Mouse (Mus musculus) kidney, adult 11 months (tissue): Measurements from ENCODE around the gene Trarg1.
A peak's percentile ranks its signal among the peaks of the same experiment; 100 is the strongest.
"Not testable (repeated sequence)": the region's sequence is repeated elsewhere in the genome, so short reads cannot be mapped to it uniquely, and the experiment has no call there.

Experiments used
- DNase-seq: peaks from one replicate; pipeline ENCODE4 v3.0.0; 2022

Trarg1 gene

DNA sequence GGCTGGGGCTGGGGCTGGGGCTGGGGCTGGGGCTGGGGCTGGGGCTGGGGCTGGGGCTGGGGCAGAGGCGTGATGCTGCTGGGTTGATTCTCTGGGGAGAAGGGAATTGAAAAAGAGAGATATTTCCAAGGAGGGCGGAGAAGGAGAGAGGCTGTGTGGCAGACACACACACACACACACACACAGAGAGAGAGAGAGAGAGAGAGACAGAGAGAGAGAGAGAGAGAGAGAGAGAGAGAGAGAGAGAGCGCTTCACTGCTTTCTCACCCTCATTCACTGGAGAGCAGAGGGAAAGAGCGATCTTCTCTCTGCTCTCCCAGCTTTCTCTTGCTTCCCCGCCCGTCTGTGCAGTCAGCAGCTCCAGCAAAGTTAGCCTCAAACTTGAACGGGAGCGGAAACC lies at the start of gene Trarg1:
TSS of gene Trarg1 (plus strand) at position 301 of the 400 bp plus-strand sequence.
- not testable (repeated sequence) for DNase-seq

DNA sequence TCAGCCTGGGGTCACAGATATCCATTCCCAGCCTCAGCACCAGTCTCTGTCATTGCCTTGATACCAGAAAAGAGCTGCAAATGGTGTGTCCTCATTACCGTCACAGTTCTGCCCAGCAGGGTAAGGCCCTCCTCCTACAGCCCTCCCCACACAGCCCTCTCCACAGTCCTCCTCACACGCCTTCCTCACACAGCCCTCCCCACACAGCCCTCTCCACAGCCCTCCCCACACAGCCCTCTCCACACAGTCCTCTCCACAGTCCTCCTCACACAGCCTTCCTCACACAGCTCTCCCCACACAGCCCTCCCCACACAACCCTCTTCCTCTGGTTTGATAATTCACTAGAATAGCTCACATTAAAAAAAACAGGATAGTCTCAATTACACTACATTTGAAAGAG lies 49.6 kb upstream of the Trarg1 start:
- no peak for DNase-seq

DNA sequence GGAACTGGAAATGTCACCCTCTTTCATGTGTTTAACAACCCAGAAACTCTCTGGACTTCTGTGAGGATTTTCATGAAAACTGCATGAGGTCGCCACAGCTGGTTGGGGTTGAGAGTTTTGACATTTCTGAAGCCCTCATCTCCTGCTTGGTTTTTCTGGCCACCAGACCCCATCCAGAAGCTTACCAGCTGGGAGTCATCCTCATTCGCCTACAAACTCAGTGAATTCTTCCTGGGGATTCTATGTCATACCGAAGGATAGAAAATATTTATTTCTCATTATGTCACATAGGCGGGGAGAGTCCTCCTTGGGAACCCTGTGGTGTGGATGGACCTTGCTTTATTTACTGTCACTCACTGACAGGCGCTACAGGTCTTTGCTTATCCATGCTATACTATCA lies 49.1 kb upstream of the Trarg1 start:
- no peak for DNase-seq

DNA sequence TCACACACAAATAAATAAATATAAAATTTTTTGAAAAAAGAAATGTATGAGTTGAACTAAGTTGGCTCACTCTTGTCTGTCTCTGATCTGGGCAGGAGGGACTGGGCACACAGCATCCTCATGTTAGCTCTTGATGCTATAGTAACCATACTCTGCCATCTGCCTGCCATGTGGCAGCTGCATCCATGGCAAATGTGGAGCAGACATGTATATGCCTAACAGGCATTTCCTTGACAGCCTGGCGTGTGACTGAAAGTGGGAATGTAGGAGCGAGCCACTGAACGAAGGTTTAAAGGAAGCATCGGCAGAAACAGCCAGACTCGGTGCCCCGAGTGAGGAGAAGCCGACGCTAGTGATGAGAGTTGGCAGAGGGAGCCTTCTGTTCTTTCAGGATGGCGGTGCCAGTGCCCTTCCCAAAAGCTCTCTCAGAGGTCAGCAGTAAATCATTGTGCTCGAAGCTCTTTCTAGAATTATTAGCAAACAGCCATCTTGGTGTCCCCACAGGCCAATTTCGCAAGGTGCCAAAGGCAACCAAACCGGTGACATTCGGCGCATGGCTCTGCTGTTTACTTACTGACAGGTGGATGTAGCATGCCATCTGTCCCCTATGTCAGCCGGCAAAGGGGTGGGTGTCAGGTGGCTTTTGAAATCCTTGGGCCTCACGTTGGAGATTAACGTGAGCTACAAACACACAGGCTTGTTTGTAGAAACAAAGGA lies 40.2 kb upstream of the Trarg1 start:
- no peak for DNase-seq

DNA sequence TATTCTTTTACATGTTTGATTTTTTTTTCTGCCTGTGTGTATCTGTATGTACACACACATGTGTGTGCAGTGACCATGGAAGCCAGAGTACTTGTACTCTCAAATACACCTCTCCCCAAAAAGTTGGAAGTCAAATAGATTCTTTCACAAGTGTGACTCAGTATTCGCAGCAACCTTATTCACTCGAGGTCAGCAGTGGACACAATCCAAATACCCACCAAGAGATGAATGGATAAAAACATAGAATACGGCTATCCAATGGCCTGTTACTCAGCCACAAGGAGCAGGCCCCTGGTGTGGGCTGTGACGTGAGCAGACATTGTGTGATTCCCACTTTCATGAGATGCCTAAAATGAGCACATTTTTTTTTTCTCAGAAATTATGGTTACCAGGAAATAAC lies 39.4 kb upstream of the Trarg1 start:
- DNase-seq = no peak

DNA sequence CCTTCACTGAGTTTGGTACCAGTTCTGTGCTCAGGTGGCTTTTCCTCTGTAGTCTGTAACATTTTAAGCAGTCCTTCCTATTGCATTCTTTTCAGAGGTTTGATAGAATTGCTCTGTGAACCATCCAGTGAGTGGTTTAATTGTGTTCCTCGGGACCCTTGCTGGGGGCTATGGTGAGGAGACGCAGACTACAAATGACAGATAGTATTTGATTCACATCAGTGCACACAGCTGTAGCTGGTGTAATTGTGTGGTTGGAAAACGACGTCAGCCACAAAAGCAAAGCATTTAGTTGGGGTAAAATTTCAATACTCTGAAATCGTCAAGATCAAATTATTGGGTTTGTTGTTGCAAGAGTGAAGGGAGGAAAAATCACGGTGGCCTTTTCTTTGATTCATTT lies 35.4 kb upstream of the Trarg1 start:
- DNase-seq = no peak

DNA sequence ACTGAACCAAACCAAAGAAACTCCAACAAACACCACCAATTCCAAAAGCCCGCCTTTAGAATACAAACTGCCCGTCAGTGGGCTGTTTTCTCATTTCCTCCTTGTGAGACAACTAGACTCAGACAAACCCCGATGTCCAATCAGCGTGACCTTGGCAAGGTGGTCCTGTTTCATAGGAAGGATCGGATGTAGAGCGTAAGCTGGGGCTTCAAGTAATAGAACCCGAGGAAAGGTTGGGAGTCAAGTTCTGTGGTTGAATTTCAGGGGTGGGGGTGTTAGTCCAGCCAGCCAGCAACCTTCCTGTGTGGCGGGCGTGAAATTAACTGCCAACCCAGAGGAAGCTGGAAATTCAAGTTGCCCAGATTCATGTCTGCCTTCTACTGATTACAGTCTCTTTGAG lies 34.6 kb upstream of the Trarg1 start:
- DNase-seq = no peak

DNA sequence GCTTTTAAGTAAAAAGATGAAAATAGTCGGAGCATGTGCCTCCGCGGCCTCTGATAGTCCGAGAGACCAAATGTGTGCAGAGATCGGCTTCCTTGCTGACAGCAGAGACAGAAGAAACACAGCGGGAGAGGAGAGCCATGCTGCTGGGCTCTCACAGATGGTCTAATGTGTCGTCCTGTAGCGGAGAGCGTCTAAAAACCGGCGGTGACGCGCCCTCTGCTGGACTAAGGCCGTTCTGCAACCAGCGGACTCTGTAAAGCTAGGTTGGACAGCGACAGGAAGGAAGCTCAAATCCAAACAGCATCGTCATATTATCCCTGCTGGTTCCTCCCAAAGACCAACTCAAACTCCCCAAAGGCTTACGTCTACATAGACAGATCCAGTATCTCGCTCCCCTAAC lies 33.7 kb upstream of the Trarg1 start:
- DNase-seq = peak; percentile 62

DNA sequence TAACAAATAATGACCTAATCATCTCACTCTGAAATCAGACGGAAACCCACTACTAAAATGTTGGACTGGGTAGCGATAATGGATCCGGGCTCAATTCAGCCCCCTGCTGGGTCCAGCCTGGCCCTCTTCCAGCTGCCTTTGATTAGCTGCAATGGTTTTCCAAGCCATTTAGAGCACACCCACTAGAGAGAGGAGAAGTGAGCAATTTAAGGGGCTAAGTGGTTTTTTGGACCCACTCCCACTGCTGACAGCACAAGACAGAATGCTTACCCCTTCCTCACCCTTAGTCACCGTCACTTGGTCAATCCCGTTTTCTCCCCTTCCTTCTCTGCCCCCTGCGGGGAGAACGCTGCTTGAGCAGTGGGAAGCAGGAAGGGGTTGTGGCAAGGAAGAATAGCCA lies 32.5 kb upstream of the Trarg1 start:
- DNase-seq = no peak

DNA sequence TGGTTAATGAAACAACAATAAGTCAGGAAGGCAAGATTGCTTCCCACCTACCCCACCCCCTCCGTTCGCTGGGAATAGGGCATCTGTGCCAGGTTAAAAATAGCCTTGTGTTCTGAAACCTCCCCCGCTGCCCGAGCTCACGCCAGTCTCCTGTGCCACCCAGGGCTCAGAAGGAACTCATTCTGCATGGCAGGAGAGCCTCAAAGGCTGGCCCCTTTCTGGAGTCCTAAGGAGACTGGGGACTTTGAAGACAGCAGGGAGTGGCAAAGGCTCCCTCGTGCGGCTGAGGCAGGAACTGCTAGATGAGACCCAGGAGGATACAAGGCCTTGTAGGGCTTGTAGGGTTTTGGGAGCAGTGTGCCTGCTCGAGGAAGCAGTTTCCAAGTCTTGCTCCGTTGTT lies 32.1 kb upstream of the Trarg1 start:
- DNase-seq = peak; percentile 56

DNA sequence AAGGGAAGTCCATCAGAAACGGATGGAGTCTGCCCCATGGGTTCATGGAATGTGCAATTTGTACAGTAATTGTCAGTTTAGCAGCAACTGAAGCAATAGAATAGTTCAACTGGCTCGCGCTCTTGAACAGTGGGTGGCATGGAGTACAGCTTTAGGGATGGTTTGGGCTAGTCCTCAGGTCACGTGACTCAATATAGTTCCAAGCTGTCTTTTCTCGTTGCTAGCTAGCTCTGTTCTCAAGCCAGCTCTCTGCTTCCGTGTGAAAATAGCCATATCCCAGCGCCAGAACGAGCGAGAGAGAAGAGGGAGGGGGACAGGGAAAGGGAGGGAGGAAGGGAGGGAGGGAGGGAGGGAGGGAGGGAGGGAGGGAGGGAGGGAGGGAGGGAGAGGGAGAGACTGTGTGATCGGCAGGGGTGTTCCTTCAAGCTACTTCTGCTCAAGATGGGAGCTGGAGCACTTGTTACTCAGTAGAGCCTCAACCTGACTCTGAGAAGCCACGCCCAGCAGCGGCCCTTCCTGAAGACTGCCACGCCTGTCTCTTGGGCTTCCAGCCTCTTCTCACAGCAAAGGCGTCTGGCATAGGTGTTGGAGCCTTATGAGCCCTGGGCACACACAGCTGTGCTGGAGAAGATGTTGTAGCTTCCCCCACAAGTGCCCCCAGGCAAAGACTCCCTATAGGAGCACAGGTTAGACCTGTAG lies 28.6 kb upstream of the Trarg1 start:
- DNase-seq = no peak

DNA sequence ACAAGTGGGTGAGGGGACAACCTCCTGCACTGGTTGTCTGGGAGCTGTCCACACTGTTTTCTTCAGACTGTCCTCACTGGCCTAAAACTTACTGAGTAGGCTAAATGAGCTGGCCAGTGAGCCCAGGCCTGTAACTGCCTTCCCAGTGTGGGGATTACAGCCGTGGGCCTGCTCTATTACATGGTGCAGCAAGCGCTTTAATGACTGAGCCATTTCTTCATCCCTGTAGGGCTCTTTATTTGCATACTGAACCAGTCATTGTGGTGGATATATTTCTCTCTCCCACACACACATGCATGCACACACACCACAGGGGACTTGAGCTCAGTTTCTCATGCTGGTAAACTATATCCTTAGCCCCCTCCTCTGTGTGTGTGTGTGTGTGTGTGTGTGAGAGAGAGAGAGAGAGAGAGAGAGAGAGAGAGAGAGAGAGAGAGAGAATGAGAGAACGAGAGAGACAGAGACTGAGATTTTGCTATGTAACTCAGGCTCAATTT lies 26.7 kb upstream of the Trarg1 start:
- DNase-seq = no peak

DNA sequence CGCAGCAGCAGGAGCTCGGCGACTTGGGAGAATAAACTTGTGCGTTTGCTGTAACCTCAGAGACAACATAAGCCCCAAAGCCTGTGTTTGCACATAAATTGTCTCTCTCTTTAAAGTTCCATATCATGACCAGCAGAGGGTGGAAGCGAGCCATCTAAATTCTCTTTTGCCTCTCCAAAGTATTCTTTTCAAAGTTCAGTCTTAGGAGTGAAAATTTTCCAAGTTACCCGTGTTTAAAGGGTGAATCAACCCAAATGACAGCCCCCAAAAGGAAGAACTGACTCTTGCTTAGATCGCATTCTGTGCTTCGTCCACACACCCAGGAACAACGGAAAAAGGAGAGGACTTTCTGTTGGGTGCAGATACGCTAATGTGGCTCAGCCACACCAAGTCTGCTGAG lies 24.5 kb upstream of the Trarg1 start:
- no peak for DNase-seq

DNA sequence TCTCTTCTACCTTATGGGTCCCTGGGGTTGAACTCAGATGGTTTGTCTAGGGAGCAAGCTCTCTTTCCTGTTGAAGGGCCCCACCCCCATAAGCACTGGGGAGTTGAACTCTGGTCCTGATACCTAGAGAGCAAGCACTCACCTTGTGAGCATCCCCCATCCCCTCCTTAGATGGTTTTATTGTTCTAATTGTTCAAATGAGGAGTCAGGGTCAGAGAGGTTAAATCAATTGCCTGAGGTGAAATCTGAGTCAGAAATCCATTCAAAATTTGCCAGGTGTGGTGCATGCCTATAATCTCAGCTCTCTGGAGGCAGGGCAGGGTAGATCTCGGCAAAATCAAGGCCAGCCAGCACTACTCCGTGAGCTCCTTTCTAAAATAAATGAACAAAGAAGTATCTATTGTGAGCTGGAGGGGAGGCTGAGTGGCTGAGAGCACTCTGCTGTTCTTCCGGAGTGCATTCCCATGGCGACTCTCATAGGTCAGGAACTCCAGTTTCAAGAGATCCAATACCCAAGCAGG lies 22.1 kb upstream of the Trarg1 start:
- no peak for DNase-seq

DNA sequence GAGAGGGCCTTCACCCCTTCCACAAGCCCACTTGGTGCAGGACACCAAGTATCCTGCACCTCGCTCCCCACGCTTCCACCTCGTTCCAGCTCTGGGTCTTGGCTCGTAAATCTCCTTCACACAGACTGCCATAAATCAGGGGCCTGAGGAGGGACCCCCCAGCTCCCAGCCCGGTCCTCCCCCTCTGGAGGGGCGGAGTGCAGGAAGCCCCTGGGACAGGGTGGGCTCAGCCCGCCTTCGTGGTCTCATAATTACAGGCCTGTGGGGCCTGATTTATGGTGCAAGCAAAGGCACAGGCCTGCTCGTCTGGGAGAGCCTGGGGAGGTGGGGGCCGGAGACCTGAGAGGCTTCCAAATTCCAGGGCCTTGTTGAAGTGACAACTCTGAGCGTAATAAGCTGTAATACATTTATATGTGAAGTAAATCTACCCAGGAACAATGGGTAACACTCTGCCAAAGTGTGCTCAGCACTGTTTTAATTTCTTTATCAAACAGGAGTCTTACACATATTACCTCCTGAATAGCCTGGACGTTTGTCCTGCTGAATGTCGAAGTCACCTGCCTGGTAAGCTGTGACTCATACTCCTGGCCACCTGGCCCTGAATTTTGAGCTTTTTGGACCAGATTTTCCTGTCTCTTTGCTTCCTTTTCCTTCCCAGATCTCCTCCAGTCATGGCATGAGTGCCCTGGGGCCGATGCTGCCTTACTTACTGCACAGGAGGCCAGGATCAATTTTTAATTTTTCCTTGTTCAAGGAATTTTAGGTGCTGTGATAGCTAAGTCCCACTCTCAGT lies 20.3 kb upstream of the Trarg1 start:
- no peak for DNase-seq

DNA sequence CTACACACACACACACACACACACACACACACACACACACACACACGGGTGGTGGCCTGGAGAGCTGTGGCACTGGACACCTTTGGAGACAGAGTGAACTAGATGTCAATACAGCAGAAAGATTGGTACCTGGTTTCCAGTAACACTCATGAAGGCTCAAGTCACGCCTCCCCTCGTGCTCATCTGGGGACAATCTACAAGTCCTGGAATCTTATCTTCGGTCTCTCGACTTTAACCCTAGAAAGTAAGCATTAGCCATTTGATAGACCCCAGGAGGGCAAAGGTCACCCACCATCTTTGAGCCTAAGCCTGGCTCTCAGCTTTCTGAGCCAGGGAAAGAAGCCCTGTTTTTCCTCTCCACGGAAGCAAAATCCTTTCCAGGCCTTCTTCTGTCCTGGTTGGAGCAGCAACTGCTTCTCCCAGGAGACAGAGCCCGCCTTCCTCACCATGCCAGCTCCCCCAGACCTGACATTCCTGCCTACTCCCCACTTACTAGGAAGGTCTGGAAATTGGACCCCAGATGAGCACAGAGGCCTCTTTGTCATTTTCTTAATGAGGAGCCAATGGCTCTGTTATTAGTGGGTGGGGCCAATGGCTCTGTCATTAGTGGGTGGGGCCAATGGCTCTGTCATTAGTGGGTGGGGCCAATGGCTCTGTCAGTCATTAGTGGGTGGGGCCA lies 17.7 kb upstream of the Trarg1 start:
- DNase-seq = no peak

DNA sequence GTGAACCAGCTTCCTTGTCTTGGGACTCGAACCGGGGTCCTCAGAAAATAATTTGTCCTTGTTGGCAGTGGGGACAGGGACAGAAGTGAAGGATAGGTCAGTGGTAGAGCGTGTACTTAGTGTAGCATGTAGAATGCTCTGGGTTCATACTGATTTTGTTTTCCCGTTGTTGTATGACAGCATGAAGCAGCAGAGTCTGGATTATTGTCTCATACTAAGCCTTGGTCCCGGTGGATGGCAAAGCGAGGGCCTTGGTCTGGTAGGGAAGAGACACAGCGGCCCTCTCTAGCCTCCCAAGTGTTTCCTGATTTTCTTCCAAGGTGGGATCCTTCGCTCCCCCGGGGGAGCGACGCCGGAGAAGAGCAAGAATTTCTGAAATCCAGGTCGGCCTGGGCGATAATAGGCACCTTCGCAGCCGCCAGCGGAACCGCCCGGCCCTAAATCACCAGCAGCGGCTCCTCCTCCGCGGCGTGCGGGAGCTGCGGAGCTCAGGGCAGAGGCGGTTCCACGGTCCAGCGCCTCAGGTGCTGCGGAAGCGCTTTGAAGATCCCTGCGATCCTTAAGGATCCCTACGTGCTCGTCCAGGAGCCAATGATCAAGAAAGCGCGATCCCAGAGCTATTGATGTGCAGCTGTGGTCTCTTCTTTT lies 13.5 kb upstream of the Trarg1 start:
- no peak for DNase-seq

DNA sequence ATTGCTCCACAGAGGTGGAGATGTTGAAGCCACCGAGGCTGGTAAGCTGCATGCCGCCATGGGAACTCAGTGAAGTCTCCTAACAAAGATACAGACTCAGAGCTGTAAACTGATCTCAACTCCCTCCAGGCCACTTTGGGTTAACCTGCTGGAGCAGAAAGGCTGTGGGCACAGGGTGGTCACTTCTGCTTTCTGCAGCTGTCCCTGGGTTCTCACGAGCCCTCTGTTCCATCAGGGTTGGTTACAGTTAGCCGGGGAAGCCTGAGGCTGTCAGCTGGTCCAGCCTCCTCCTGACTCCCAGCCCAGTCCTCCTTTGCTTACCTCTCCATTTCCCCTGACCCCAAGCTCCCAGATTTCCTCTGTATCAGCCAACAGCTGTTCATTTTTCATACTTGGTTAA lies 11.8 kb upstream of the Trarg1 start:
- DNase-seq = no peak

DNA sequence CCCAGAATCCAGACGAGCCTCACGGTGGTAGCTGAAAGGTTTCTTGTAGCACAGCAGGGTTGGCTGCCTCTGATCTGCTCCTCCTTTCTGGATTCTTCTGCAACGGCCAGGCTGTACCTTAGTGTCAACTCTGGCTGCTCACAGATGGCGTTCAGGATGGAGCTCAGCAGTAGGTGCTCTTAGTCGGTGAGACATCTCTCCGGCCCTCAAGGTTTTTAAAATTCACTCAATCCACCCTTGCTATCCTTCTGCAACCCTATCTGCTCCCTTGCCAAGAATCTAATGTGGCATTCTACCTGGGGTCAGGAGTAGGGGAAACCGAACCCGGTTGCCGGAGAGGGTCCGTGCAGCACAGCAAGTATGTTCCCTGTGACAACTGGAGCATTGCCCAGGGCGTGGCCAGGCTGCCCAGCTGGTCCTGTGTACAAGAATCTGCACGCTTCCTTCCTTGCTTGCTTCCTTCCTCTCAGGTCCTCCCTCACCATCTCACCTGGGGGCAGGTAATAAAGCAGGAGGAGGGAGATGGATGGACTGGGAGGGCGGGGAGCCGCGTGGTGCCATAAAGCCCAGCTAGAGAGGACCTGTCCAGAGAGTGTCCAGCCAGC lies 7.6 kb upstream of the Trarg1 start, which contains the start of gene Bhlha9:
TSS of gene Bhlha9 (plus strand) at position 600 of the 605 bp plus-strand sequence.
- no peak for DNase-seq

DNA sequence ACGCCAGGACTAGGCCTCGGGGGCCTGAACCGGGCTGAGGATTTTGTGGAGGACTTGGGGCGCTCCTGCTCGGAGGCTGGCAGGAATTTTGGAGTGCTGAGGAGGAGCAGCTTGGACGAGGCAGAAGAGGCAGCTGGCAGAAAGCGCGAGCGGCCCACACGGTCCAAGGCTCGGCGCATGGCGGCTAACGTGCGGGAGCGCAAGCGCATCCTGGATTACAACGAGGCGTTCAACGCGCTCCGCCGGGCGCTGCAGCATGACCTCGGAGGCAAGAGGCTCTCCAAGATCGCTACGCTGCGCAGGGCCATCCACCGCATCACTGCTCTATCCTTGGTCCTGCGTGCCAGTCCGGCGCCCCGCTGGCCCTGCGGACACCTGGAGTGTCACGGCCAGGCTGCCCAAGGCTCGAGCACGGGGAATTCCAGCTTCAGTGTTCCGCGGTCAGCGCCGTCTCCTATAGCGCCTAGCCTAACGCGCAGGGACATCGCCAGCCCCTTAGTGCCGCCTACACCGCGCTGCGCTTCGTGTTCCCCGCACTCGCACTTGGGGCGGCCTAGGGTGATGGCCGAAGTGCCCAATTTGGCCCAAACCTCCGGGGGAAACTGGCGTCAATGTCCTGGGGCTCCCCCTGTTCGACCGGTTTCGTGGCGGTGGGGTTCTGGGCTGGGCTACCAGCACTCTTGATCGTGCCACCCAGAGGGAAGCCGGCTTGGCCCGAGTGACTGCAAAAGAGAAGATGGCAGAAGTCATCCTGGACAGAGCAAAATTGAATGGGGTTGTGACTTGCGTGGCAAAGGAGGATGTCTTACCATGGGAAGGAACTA lies 6.8 kb upstream of the Trarg1 start:
- DNase-seq = no peak

DNA sequence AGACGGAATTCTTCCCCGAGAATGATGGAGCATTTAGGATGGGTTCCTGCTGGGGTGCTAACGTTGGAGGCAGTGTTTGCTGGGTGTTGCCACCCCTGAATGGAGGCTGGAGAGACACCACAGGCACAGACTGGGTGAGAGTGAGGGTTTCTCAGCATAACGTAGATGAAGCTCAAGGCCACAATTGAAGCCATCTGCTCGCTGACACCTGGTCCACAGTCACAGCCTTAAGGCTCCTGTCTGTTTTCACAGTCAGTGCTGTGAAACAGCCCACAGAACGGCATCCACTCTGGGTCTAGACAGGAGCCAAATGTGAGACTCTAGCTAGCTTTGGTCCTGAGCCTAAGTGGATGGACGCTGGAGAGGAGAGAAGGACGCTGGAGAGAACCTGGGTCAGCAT lies 5.4 kb upstream of the Trarg1 start:
- DNase-seq = no peak
